Mouse (Mus musculus): ENCODE measurements at regions not wholly inside any gene's neighbourhood (a gene's known extent, or its start where the extent isn't known, plus 50 kb on each side); places are given as distances from the start of the nearest gene placed in this dataset.

DNA sequence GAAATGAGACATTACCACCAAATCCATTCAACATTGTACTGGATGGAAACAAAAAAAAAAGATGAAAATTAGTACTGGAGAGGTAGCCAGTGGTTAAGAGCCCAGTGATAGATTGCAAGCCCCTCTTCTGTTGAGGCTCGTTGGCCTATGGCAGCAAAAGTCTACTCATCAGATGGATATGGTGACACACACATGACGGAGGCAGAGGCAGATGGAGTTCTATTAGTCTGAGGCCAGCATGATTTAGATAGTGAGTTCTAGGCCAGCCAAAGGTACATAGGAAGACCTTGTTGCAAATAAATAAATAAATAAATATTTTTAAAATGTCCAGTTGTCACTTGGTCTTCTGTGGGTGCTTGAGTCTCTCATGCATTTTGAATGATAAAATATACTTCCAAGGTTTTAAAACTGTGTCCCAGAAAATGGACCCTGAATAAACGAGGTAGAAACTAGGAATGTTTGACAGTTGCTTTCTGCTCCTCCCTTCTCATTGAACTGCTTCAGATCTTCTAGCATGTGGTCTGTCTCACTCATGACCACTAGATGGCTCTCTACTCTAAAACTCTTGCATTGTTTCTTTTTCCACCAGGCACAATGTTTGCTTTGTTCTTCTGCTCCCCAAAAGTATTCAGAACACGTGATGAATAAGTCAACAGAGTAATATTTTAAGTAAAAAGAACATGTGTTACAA is 286.4 kb upstream of the Myo3a start:
- H3K27ac ChIP-seq (ENCODE audit: insufficient read depth, low read depth, low read length) = no peak overlapping the region

DNA sequence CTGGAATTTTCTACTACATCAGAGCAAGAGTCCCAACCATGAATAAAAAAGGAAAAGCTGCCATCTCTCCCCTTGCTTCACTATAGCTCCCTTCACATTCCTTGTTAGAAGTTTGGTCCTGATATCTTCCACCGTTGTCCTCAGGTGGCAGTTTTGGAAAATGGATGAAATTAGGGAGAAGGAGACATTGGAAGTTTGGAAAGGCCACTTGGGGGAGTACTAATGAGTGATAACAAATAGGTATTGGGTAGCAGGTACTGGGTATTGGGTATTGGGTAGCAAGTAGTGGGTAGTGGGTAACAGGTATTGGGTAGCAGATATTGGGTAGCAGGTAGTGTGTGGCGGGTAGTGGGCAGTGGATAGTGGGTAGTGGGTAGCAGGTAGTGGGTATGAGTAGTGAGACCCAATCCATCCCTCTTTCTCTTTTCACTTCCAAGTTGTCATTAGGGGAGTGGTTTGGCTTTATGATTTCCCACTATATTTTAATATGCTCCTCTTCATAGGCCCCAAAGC is 285.8 kb upstream of the Myo3a start:
- Histone ChIP-seq H3K36me3 (ENCODE audit: control insufficient read depth, insufficient read depth, low read length) (no peaks in the 10 kb centered on the region), H3K4me3 (ENCODE audit: low read depth, low read length) (no peak overlapping the region), H3K4me1 (ENCODE audit: control insufficient read depth, insufficient read depth, insufficient read length, low read length) (no peaks in the 10 kb centered on the region), H3K27ac (ENCODE audit: insufficient read depth, low read depth, low read length) (no peak overlapping the region), H3K27me3 (ENCODE audit: control insufficient read depth, insufficient read depth, low read length) (no peaks in the 10 kb centered on the region)
- no peak for TF ChIP-seq CTCF (IDR thresholded peaks at IDR 0.05; ENCODE audit: extremely low read depth, insufficient read length, insufficient replicate concordance, low read depth, low read length)
- WGBS = 61% methylated on average over 2 of the region's 2 CpGs

More for the DNA sequence above, 286.4 kb upstream of the Myo3a start:
- Histone ChIP-seq H3K36me3 (ENCODE audit: control insufficient read depth, insufficient read depth, low read length) (no peaks in the 10 kb centered on the region), H3K4me1 (ENCODE audit: control insufficient read depth, insufficient read depth, insufficient read length, low read length) (no peaks in the 10 kb centered on the region), H3K27me3 (ENCODE audit: control insufficient read depth, insufficient read depth, low read length) (no peaks in the 10 kb centered on the region), H3K4me3 (ENCODE audit: low read depth, low read length) (no peak overlapping the region)
- TF ChIP-seq CTCF (IDR thresholded peaks at IDR 0.05; ENCODE audit: extremely low read depth, insufficient read length, insufficient replicate concordance, low read depth, low read length) (no peak), POLR2A (IDR thresholded peaks at IDR 0.05; ENCODE audit: low read depth, low read length) (no peak)
- 47% methylated on average over 4 of the region's 4 CpGs for WGBS

DNA sequence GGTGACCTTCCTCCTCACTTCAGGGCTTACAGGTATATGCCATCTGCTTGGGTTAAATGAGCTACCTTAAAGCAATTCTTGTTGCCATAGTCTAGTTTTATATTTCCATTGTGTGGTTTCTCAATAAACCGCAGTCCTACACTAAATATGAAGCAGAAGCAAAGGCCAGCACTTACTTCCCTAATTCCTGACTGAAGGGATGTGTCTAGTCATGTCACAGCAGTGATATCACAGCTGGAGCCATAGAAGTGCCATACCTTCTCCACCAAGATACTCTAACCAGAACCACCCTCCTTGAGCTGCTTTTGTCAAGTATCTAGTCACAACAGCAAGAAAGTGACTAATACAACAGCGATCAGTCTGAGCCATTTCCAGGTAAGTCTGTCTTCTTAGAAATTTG is 283.6 kb upstream of the Myo3a start:
- TF ChIP-seq POLR2A (IDR thresholded peaks at IDR 0.05; ENCODE audit: low read depth, low read length) (no peak), CTCF (IDR thresholded peaks at IDR 0.05; ENCODE audit: extremely low read depth, insufficient read length, insufficient replicate concordance, low read depth, low read length) (no peak)
- WGBS = 88% methylated on average over 2 of the region's 2 CpGs

DNA sequence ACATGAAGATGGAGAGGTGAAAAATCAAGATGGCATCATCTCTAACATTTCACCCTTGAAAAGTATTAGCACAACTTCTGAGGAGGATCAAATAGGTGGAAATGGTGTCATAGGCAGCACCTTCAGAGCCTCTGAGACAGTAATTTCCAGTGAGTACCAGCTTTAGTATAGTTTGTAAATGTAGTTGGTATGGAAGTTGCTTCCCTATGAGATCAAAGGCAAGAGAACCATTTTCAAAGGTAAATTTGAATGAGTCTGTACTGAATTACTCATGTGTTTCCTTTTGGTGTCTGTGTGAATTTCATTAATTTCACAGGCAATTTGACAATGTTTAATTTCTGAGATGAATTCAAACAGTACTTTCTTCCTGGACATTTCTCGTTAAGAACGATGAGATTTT is 280.8 kb upstream of the Myo3a start:
- Histone ChIP-seq H3K36me3 (ENCODE audit: control insufficient read depth, insufficient read depth, low read length) (no peaks in the 10 kb centered on the region), H3K4me3 (ENCODE audit: low read depth, low read length) (no peak overlapping the region), H3K4me1 (ENCODE audit: control insufficient read depth, insufficient read depth, insufficient read length, low read length) (no peaks in the 10 kb centered on the region), H3K27me3 (ENCODE audit: control insufficient read depth, insufficient read depth, low read length) (no peaks in the 10 kb centered on the region), H3K27ac (ENCODE audit: insufficient read depth, low read depth, low read length) (no peak overlapping the region)
- 91% methylated on average over 2 of the region's 2 CpGs for WGBS
- TF ChIP-seq POLR2A (IDR thresholded peaks at IDR 0.05; ENCODE audit: low read depth, low read length) = no peak
- no peak for TF ChIP-seq CTCF (IDR thresholded peaks at IDR 0.05; ENCODE audit: extremely low read depth, insufficient read length, insufficient replicate concordance, low read depth, low read length)

More for the DNA sequence above, 283.6 kb upstream of the Myo3a start:
- no peaks in the 10 kb centered on the region for H3K27me3 ChIP-seq (ENCODE audit: control insufficient read depth, insufficient read depth, low read length)
- H3K4me1 ChIP-seq (ENCODE audit: control insufficient read depth, insufficient read depth, insufficient read length, low read length) = no peaks in the 10 kb centered on the region
- H3K27ac ChIP-seq (ENCODE audit: insufficient read depth, low read depth, low read length) = no peak overlapping the region
- no peaks in the 10 kb centered on the region for H3K36me3 ChIP-seq (ENCODE audit: control insufficient read depth, insufficient read depth, low read length)
- no peak overlapping the region for H3K4me3 ChIP-seq (ENCODE audit: low read depth, low read length)

DNA sequence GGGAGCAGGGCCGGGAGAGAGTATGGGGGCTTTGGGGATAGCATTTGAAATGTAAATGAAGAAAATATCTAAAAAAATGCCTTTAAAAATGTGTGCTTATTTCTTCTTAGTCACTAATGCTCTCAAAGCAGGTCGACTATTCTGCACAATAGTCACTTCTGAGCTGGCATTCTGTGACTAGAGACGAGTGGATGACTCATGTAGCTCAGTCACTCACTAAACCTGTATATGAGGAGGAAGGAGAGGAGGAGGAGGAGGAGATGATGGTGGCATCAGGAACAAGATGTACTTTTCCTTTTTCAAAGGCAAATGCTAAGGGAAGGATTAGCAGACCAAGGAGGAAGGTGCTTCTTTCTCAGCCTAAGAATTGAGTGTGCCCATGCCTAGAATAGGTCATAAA is 276.0 kb upstream of the Myo3a start:
- no peaks in the 10 kb centered on the region for H3K27me3 ChIP-seq (ENCODE audit: control insufficient read depth, insufficient read depth, low read length)
- H3K4me1 ChIP-seq (ENCODE audit: control insufficient read depth, insufficient read depth, insufficient read length, low read length) = no peaks in the 10 kb centered on the region
- WGBS = 54% methylated on average over 3 of the region's 3 CpGs
- H3K27ac ChIP-seq (ENCODE audit: insufficient read depth, low read depth, low read length) = no peak overlapping the region
- TF ChIP-seq POLR2A (IDR thresholded peaks at IDR 0.05; ENCODE audit: low read depth, low read length) = no peak
- TF ChIP-seq CTCF (IDR thresholded peaks at IDR 0.05; ENCODE audit: extremely low read depth, insufficient read length, insufficient replicate concordance, low read depth, low read length) = no peak
- no peak overlapping the region for H3K4me3 ChIP-seq (ENCODE audit: low read depth, low read length)
- H3K36me3 ChIP-seq (ENCODE audit: control insufficient read depth, insufficient read depth, low read length) = no peaks in the 10 kb centered on the region

DNA sequence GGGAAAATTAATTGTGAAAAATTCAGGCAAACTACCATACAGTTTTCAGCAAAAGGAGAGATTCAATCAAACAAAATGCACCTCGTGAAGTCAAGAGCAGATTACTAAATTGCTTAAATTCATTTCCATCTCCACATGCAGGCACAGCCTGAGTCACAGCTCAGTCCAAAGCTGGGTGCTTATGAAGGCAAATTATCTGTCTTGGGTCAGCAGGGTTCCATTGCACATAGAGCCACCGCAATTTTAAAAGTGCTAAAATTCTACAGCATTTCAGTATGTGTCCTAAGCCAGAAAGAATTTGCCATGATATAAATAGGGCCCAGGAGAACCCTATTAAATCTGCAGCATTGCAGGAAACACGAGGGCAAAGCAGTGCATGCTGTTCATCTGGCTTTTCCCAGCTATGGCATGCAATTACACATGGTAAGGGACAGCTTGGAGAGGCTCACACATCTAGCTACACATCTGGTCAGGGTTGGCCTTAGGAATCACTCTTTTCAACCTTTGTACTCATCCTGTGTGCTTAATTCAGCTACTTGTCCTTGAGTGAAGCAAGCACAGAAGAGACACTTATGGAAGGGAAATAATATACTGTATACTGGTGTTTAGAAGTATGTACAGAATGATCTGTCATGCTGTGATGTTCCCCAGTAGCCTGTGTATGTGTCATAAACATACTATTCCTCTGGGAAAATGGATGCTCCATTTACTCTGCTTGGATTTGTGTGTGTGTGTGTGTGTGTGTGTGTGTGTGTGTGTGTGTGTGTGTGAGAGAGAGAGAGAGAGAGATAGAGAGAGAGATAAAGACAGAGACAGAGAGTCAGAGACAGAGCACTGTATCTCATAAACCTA is 271.0 kb upstream of the Myo3a start:
- no peak for TF ChIP-seq POLR2A (IDR thresholded peaks at IDR 0.05; ENCODE audit: low read depth, low read length)
- no peak for TF ChIP-seq CTCF (IDR thresholded peaks at IDR 0.05; ENCODE audit: extremely low read depth, insufficient read length, insufficient replicate concordance, low read depth, low read length)
- Histone ChIP-seq H3K4me3 (ENCODE audit: low read depth, low read length) (no peak overlapping the region), H3K27ac (ENCODE audit: insufficient read depth, low read depth, low read length) (no peak overlapping the region), H3K4me1 (ENCODE audit: control insufficient read depth, insufficient read depth, insufficient read length, low read length) (no peaks in the 10 kb centered on the region), H3K27me3 (ENCODE audit: control insufficient read depth, insufficient read depth, low read length) (no peaks in the 10 kb centered on the region), H3K36me3 (ENCODE audit: control insufficient read depth, insufficient read depth, low read length) (no peaks in the 10 kb centered on the region)
- 63% methylated on average over 3 of the region's 3 CpGs for WGBS

DNA sequence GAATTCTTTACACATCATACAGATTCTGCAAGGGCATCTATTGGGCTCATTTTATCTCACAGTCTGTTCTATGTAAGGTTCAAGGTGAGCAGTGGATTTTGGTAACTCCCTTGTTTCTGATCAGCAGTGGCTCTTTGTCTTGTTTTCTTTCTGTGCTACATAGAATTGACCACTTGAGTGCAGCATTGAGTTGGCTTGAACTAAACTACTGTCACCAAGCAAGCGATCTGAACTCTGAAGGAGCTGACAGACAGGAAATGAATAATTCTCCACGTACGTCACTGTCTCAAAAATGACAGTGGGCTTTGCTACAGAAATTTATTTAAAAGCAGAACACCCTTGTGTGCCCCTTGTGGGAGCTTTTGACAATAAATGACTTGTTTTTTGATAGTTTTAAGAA is 268.9 kb upstream of the Myo3a start:
- Histone ChIP-seq H3K27ac (ENCODE audit: insufficient read depth, low read depth, low read length) (no peak overlapping the region), H3K27me3 (ENCODE audit: control insufficient read depth, insufficient read depth, low read length) (no peaks in the 10 kb centered on the region), H3K36me3 (ENCODE audit: control insufficient read depth, insufficient read depth, low read length) (no peaks in the 10 kb centered on the region), H3K4me1 (ENCODE audit: control insufficient read depth, insufficient read depth, insufficient read length, low read length) (no peaks in the 10 kb centered on the region), H3K4me3 (ENCODE audit: low read depth, low read length) (no peak overlapping the region)
- TF ChIP-seq CTCF (IDR thresholded peaks at IDR 0.05; ENCODE audit: extremely low read depth, insufficient read length, insufficient replicate concordance, low read depth, low read length) = no peak
- no peak for TF ChIP-seq POLR2A (IDR thresholded peaks at IDR 0.05; ENCODE audit: low read depth, low read length)
- 2% methylated on average over 3 of the region's 3 CpGs for WGBS
